Mouse (Mus musculus): ENCODE measurements around the gene Esp18. TPM values are rescaled to one million over a fixed set of nuclear protein-coding genes. Genes with fewer than 3 reads are reported as not detected.

The Esp18 gene
- not detected for polyA plus RNA-seq (2015; fragmentation: Illumina TruSeq; extraction: RNeasy Lipid Tissue Mini Kit (QIAGEN cat#74804); ENCODE audit: insufficient read depth, low read depth, low replicate concordance)

GRCm38 (mm10) chr17:39406059-39406458 lies at the start of gene Esp18:
Gene Esp18, plus strand, starts transcription at chr17:39406359.

Other genes starting within 250 kb of the Esp18 start
- gene Esp16, start 129.8 kb downstream of the Esp18 start, polyA plus RNA-seq (2015; fragmentation: Illumina TruSeq; extraction: RNeasy Lipid Tissue Mini Kit (QIAGEN cat#74804); ENCODE audit: insufficient read depth, low read depth, low replicate concordance) = not detected
- gene Esp15, start 234.6 kb downstream of the Esp18 start, polyA plus RNA-seq (2015; fragmentation: Illumina TruSeq; extraction: RNeasy Lipid Tissue Mini Kit (QIAGEN cat#74804); ENCODE audit: insufficient read depth, low read depth, low replicate concordance) = not detected